Mouse (Mus musculus): ENCODE measurements around the gene P2ry14.

DNA sequence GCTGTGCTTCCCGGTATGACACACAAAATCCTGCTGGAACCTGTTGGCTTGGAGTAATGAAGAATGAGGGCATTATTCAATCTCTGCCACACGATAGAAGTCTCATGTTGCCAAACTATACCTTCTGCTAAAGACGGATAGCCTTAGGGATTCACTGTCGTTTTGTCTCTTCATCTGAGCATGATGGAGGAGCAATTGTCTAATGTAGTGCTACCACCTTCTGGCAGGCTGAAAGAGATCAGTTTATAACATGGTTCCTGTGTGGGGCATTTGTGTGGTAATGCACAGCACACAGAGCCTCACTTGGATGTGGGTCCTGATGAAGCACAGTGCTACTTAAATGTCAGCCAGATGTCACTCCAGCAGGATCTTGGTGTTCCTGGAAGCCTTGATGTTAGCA is 15.8 kb upstream of the P2ry14 start:
- TF ChIP-seq POLR2A (IDR thresholded peaks at IDR 0.05; ENCODE audit: borderline replicate concordance, extremely low read depth, insufficient read depth, insufficient read length, poor library complexity, severe bottlenecking) (no peak), CTCF (IDR thresholded peaks at IDR 0.05; ENCODE audit: borderline replicate concordance, extremely low read depth, insufficient read depth, insufficient read length) (no peak)

Measured in brain, embryonic 14.5 days (tissue).